Mouse (Mus musculus): ENCODE data around the gene Plbd2. TPM values are rescaled to one million over a fixed set of nuclear protein-coding genes. Genes with fewer than 3 reads are reported as not detected.

Gene Plbd2
- polyA plus RNA-seq, 1 experiment: 36.4 TPM

DNA sequence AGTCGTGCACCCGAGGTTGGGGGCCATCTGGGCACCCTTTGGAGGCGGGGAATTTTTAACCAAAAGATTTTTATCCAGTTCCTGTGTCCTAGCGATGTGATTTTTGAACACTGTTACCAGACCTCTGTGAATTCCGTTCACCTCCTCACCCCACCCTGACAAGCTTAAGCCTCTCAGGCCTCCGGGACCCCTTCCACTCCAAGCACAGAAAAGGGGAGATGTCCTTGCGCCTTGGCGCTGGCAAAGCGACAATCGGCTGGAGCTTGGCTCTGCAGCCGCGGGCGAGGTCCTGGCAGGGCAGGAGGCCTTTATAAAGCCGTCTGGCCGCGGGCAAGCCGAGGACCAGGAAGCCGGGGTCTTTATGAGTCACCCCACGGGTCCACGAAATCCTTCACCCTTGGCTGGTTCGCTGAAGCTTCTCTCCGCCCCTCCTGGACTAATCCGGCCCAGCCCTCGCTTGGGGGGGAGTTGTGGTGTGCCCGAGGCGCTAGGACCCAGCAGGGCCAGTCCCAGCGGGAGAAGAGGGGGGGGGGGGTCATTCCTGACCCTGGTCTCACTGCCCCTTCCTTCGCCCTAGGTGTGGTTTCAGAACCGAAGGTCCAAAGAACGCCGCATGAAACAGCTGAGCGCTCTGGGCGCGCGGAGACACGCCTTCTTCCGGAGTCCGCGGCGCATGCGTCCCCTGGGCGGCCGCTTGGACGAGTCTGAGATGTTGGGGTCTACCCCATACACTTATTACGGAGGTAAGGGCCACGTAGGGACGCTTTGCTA is 67.5 kb downstream of the Plbd2 start:
- Histone ChIP-seq H3K27me3 (ENCODE audit: control insufficient read depth, insufficient read depth, insufficient read length) (peaks cover 95% of the 10 kb centered on the region), H3K4me3 (ENCODE audit: insufficient read depth, poor library complexity, severe bottlenecking) (no peak overlapping the region), H3K79me2 (ENCODE audit: control insufficient read depth, insufficient read depth) (no peaks in the 10 kb centered on the region), H3K79me3 (ENCODE audit: low read depth) (no peaks in the 10 kb centered on the region), H3K36me3 (ENCODE audit: control insufficient read depth, insufficient read depth) (no peaks in the 10 kb centered on the region), H3ac (ENCODE audit: control insufficient read depth, insufficient read length, low read depth) (no peak overlapping the region)
- no peak for TF ChIP-seq MYOG (IDR thresholded peaks at IDR 0.05; ENCODE audit: control insufficient read depth, extremely low read depth, insufficient read length)
- TF ChIP-seq CTCF (IDR thresholded peaks at IDR 0.05; ENCODE audit: control insufficient read depth, insufficient read depth, insufficient read length): no peak
- TF ChIP-seq CEBPB (IDR thresholded peaks at IDR 0.05; ENCODE audit: low read depth): no peak
- no peak for TF ChIP-seq MAX (IDR thresholded peaks at IDR 0.05)
- TF ChIP-seq FOSL1 (IDR thresholded peaks at IDR 0.05; ENCODE audit: insufficient read depth, low read length, poor library complexity, severe bottlenecking): no peak
- TF ChIP-seq MYOD1 (IDR thresholded peaks at IDR 0.05; ENCODE audit: control insufficient read depth, insufficient read length, low read depth): no peak
- no peak for TF ChIP-seq USF1 (IDR thresholded peaks at IDR 0.05; ENCODE audit: low read depth)

- no peak overlapping the region for H3K4me3 ChIP-seq (ENCODE audit: insufficient read depth, poor library complexity, severe bottlenecking)
- peaks cover 99% of the 10 kb centered on the region for H3K27me3 ChIP-seq (ENCODE audit: control insufficient read depth, insufficient read depth, insufficient read length)
These were observed 68.3 kb downstream of the Plbd2 start for GRCm38 (mm10) chr5:120435006-120435681.

GRCm38 (mm10) chr5:120434231-120434735 is 69.1 kb downstream of the Plbd2 start:
- H3K79me2 ChIP-seq (ENCODE audit: control insufficient read depth, insufficient read depth): no peaks in the 10 kb centered on the region
- TF ChIP-seq USF1 (IDR thresholded peaks at IDR 0.05; ENCODE audit: low read depth): no peak
- no peak for TF ChIP-seq CEBPB (IDR thresholded peaks at IDR 0.05; ENCODE audit: low read depth)
- TF ChIP-seq CTCF (IDR thresholded peaks at IDR 0.05; ENCODE audit: control insufficient read depth, insufficient read depth, insufficient read length): no peak
- no peaks in the 10 kb centered on the region for H3K79me3 ChIP-seq (ENCODE audit: low read depth)
- H3ac ChIP-seq (ENCODE audit: control insufficient read depth, insufficient read length, low read depth): no peak overlapping the region
- no peaks in the 10 kb centered on the region for H3K36me3 ChIP-seq (ENCODE audit: control insufficient read depth, insufficient read depth)
- H3K4me3 ChIP-seq (ENCODE audit: insufficient read depth, poor library complexity, severe bottlenecking): no peak overlapping the region
- H3K27me3 ChIP-seq (ENCODE audit: control insufficient read depth, insufficient read depth, insufficient read length): peaks cover 99% of the 10 kb centered on the region

More at GRCm38 (mm10) chr5:120435006-120435681, 68.3 kb downstream of the Plbd2 start:
- no peaks in the 10 kb centered on the region for H3K79me3 ChIP-seq (ENCODE audit: low read depth)
- no peak overlapping the region for H3ac ChIP-seq (ENCODE audit: control insufficient read depth, insufficient read length, low read depth)
- H3K36me3 ChIP-seq (ENCODE audit: control insufficient read depth, insufficient read depth): no peaks in the 10 kb centered on the region
- H3K79me2 ChIP-seq (ENCODE audit: control insufficient read depth, insufficient read depth): no peaks in the 10 kb centered on the region
- TF ChIP-seq MAX (IDR thresholded peaks at IDR 0.05) (no peak), MYOD1 (IDR thresholded peaks at IDR 0.05; ENCODE audit: control insufficient read depth, insufficient read length, low read depth) (no peak), MYOG (IDR thresholded peaks at IDR 0.05; ENCODE audit: control insufficient read depth, extremely low read depth, insufficient read length) (no peak), USF1 (IDR thresholded peaks at IDR 0.05; ENCODE audit: low read depth) (no peak), CTCF (IDR thresholded peaks at IDR 0.05; ENCODE audit: control insufficient read depth, insufficient read depth, insufficient read length) (no peak), FOSL1 (IDR thresholded peaks at IDR 0.05; ENCODE audit: insufficient read depth, low read length, poor library complexity, severe bottlenecking) (no peak), CEBPB (IDR thresholded peaks at IDR 0.05; ENCODE audit: low read depth) (no peak)

Other genes with a start within 250 kb of the Plbd2 start
- not detected for gene Lhx5, start 71.9 kb downstream of the Plbd2 start, polyA plus RNA-seq (2012; fragmentation: generic; extraction: Trizol)
- 0.69 TPM for gene Sdsl, start 30.8 kb downstream of the Plbd2 start, polyA plus RNA-seq (2012; fragmentation: generic; extraction: Trizol)
- gene Sds, start 27.1 kb downstream of the Plbd2 start, polyA plus RNA-seq (2012; fragmentation: generic; extraction: Trizol): 0.19 TPM
- 6.1 TPM for gene Slc8b1, start 7.5 kb upstream of the Plbd2 start, polyA plus RNA-seq (2012; fragmentation: generic; extraction: Trizol)
- 34.6 TPM for gene Tpcn1, start 85.0 kb upstream of the Plbd2 start, polyA plus RNA-seq (2012; fragmentation: generic; extraction: Trizol)
- 0.33 TPM for gene Iqcd, start 85.4 kb upstream of the Plbd2 start, polyA plus RNA-seq (2012; fragmentation: generic; extraction: Trizol)
- gene Rita1, start 109.0 kb upstream of the Plbd2 start, polyA plus RNA-seq (2012; fragmentation: generic; extraction: Trizol): 17.2 TPM
- gene Ddx54, start 109.1 kb upstream of the Plbd2 start, polyA plus RNA-seq (2012; fragmentation: generic; extraction: Trizol): 50.2 TPM
- not detected for gene Cfap73, start 130.6 kb upstream of the Plbd2 start, polyA plus RNA-seq (2012; fragmentation: generic; extraction: Trizol)
- not detected for gene Rasal1, start 145.2 kb upstream of the Plbd2 start, polyA plus RNA-seq (2012; fragmentation: generic; extraction: Trizol)
- gene Dtx1, start 208.3 kb upstream of the Plbd2 start, polyA plus RNA-seq (2012; fragmentation: generic; extraction: Trizol): not detected
- gene Oas2, start 246.2 kb upstream of the Plbd2 start, polyA plus RNA-seq (2012; fragmentation: generic; extraction: Trizol): not detected

Measured in C2C12 (cell line).